Mouse (Mus musculus): ENCODE measurements around the gene Pcdh9.

Gene Pcdh9

DNA sequence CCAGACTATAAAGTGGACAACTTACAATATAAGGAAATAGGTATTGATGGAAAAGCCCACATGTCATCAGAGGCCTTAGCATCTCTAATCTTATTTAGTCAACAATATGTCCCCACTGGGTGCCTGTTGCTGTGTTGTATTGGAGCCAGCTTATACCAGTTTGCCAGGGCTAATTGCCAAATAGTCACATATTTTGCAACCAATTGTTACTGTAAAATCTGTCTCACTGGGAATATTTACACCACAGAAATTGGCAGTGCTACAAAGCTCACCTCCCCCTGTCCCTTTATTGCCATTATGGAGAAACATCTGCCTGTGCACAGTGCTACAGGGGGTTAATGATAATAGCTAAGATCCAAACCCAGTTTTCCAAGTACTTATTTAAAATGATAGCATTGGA is 721.3 kb downstream of the Pcdh9 start:
- DNase-seq (ENCODE audit: low spot score in 2 of 2) = no peak

DNA sequence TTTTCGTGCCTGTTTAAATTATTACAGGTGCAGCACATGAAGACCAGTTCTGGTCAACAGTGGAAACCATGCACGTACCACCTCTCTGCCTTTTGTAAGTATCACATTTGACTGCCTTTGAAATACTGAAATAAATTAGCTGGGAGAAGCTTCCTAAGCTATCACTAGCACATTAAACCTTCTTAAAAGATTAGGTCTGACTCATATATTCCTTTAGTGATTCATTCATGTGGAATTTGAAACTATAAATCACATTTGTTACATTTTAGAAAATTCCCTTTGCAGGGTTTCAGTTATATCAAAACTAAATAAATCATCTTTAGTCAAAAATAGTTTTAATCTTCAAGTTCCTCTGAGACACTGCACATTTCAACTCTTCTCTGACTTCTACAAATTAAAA is 722.1 kb downstream of the Pcdh9 start:
- no peak for DNase-seq (ENCODE audit: low spot score in 2 of 2)

DNA sequence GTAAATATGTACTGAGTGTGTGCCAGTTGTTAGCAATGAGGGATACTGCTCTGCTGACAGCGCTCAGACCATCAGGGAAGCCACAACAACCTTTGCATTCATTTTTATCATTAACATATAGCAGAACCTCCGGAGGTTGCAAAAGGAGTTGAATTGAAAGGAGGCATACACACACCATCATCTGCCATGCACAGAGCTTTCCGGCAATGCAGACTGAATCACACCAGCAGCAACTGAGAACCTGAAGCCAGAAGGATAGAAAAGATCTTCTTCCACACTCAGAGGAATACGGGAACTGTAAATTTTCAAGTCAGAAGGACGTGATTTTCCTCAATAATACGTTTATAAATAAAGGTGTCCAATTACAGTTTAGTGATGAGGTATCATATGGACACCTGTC is 747.1 kb downstream of the Pcdh9 start:
- DNase-seq (ENCODE audit: low spot score in 2 of 2) = no peak

DNA sequence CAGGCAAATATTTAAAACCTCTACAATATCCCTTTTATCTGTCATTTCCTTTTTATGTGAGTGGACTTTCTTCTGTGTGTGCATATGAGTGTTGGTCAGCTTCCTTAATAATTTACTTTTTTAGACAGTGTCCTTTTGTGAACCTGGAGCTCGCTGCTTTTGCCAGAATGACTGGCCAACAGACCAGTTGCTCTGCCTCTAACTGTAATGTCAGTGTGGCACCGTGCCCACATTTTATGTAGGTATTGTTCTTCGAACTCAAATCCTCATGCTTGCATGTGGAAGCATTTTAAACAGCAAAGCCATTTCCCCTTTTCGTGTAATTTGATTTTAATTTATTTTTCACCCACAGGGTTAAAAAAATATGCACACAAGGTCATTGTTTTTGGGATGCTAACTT is 748.4 kb downstream of the Pcdh9 start:
- DNase-seq (ENCODE audit: low spot score in 2 of 2) = no peak

DNA sequence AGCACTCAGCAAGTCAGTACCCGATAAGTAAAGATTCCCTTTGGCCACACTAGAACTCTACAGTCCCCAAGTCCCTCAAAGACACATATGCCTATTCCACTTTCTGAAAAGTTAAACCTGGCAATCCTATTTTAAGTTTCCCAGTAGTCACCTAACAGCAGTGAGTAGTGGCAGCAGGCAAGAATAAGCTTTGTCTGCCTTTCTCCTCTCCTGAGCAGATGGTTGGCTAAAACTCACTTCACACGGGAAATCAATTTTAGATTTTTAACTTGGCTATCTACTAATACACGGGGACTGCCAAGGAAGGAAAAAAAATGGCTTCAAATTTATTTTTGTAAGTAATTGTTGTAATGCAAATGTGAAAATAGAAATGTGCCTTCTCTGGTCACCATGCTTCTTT is 763.5 kb downstream of the Pcdh9 start:
- no peak for DNase-seq (ENCODE audit: low spot score in 2 of 2)

DNA sequence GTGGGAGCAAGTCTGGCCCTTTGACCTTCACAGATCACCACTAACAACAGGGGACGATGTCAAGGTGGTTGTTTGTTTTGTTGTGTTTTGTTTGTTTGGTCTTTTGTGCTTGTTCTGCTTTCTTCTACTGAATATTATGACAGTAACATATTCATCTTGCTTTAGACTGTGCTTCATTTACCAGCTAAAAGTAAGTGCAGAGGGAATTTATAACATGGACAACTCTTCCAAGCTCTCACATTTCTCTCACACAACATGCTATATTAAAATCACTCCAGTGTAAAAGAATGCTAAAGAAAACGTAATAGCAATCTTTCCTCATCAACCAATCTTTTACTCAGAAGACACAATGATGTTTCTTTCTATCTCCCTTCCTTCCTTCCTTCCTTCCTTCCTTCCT is 787.7 kb downstream of the Pcdh9 start:
- no peak for DNase-seq (ENCODE audit: low spot score in 2 of 2)

DNA sequence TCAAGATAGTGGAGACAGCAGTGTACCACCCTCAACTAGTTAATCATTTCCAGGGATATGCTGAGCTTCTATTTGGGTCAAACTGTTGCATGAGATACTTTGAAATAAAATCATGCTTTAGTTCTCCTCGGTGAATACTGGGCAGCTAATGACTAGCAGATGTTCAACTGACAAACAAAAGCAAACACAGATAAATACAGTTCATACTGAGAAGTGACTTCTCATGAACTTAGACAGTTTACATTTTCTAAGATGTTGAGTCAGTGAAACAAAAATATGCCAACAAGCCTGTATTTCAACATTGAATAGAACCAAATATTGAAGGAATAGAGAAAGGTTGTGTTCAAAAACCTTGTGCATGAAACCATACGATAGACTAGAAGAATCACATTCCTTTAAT is 795.4 kb downstream of the Pcdh9 start:
- no peak for DNase-seq (ENCODE audit: low spot score in 2 of 2)

DNA sequence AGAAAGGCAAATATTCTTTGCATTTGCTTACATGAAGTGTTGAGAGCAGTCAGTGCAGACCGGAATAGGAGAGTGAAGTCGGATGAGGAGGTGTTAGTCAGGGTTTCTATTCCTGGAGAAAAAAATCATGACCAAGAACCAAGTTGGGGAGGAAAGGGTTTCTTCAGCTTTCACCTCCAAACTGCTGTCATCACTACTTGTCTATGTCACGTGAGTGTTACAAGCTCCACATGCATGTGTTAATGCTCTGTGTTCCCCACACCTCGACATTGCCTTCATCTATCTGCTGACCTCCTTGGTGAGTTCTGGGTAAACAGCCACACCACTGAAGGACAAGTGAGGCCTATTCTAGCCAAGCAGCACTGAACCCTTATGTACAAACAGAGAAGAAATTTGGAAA is 797.7 kb downstream of the Pcdh9 start:
- DNase-seq (ENCODE audit: low spot score in 2 of 2) = no peak

DNA sequence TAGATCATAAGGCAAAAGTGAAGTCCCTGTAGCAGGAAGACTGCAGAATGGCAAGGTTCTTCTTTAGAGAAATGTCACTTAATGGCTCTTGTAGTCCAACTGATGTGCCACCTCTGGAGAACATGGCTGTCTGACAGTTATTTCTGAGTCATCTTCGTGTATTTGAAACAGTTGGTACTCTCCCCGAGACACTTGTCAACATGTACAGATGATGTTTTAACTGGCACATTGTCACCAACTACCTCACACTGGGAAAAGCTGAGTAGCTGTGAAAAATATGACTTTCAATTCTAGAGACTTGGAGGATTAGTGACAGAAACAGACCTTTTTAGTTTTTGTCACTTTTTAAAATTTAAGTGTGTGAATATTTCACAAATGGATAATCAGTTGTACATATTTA is 804.8 kb downstream of the Pcdh9 start:
- DNase-seq (ENCODE audit: low spot score in 2 of 2) = no peak

DNA sequence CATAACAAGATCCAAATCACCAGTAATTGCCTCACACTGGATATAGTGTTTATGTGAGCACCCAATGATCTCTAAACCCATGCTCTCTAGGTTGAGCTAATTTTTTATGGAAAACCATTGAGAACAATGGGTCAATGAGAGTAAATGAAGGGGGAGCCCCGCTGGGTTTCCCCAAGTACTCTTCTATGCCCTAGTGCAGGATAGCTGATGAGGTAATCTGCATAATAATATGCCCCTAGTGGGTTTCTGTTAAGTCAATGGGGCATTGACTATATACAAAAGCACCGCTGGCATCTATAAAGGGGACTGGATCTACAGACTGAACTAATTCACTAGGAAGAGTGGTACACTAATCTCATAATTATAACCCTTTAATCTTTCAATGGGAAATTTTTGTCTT is 807.3 kb downstream of the Pcdh9 start:
- no peak for DNase-seq (ENCODE audit: low spot score in 2 of 2)

DNA sequence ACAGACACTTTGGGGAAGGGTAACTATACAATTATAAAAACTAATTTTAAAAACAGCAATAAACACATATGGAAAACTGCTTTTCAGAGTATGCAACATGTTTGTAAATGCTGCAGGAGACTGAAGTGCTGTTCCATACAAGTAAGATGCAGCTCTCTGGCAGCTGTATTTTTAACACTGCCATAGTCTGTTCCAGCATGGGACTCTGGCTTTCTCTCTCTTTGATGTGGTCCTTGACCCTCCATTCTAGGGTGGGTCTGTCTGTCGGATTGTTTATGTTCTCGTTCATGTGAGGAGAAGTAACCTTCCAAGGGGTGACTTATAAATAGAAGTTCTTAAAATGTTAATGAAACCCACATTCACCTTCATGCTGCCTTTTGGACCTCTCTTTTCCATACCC is 809.6 kb downstream of the Pcdh9 start:
- no peak for DNase-seq (ENCODE audit: low spot score in 2 of 2)

DNA sequence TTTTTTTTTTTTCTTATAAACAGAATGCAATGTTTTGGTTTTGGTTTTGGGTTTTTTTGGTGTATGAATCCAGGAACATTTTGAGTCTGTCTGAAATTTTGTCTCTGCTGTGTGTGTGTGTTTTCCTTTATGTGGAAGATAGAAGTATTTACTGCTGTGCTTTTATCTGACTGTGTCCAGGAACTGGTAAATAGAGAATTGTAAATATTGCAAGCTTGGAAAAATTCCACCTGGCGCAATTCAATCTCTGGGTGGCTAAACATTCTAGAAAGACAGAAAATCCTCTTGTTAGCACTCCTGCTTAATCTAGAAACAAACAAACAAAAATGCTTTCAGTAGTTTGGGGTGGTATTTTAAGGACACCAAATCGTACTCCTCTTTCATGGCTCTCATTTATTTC is 814.7 kb downstream of the Pcdh9 start:
- no peak for DNase-seq (ENCODE audit: low spot score in 2 of 2)

DNA sequence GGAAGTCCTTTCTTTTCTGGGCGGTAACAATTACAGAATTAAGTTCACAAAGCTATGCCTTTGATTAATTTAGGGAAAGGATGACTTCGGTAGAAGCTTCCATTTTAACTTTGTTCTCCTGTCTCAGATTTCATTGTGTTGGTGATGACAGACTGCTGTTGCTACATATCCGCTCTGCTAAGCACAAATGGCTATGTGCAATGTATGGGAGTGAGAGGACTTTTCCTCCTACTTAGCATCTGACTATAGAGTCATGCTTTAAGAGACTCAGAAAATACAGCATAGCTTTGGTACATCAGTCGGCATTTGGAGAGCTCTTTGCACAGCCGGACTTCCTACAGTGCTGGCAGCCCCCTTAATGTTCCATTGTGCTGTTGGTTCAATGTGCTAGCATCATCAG is 818.1 kb downstream of the Pcdh9 start:
- DNase-seq (ENCODE audit: low spot score in 2 of 2) = no peak

DNA sequence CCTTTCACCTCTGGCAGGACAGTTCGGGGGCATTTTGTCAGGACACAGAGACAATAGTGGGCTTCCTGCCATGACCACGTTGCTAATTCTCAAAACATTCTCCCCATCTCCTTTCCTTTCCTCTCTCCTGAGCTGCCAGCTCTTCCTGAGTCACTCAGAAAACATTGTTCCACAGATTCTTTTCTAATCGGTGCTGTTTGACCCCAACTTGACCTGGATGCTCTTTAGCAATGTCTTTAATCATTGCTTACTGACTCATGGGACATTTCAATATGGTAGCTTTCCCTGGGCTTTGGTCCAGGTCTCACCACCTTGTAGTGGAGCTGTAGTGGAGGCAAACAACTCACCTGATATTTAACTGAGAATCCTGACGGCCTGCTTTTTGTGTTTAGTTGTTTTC is 820.3 kb downstream of the Pcdh9 start:
- DNase-seq (ENCODE audit: low spot score in 2 of 2) = no peak

DNA sequence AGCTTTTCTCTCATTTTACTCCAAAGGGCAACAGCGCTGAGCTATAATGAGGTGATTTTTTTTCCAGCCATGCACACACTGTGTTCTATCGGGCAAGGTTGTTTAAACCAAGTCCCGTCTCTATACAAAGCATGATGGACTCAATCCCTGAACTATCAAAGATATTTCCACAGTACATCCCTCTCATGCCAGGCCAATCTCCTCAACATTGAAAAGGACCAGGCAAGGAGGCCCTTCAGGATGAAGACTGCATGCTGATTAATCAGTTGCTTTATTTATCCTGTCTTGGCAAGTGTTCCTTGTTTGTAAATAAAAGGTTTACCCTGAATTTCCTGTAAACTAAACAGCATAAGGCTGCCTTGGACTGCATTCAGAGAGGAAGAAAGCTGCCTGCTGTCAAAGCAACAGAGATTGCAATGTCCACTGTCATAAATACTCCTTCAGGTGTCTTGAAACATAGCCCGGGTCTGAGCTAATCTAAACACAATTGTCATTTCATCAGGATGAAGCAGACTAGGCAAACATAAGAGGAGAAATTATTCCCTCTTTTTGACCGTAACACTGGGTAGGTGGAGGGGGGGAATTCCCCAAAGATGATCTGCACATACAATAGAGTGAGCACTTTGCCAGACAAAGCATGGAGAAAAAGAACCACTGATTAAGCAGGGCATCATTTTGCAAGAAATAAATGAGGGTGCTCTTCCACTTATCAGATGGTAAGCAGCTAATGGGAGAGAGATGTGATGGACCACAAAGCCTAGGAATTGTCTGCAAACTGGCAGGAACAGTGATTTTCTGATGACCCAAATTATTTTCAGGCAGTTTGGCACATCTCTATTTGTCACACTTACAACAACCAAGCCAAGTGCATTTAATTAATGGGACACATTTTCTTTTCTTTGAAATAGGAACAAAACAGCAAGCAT is 822.8 kb downstream of the Pcdh9 start:
- no peak for DNase-seq (ENCODE audit: low spot score in 2 of 2)

DNA sequence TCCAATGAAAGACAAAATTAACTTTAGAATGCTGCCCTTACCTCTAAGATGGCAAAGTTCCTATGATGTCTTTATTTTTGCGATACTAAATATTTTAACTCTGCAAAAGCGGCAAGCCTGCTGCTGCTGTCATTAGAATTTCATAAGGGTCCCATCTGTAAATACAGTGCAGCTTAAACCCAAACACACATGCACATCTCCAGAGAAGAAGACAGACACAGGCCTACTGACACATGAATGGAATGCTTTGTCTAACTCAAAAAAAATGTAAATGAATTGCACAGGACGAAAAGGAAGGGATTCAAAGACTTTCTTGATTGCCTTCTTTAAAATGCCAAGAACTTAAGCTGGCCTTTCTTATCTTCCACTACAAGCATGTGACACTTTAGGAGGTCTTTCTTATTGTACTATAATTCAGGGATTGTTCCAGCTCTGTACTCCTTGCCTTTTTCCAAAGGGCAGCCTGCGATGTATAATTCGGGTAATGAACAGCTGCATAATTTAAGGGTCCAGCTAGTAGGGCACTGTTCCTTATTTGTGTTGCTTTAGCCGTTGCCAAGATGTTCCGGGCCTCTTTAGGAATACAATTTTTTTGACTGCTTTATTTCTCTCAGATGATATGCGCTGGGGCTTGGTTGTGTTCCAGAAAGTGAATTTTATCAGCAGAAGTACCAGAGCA is 823.6 kb downstream of the Pcdh9 start:
- no peak for DNase-seq (ENCODE audit: low spot score in 2 of 2)

DNA sequence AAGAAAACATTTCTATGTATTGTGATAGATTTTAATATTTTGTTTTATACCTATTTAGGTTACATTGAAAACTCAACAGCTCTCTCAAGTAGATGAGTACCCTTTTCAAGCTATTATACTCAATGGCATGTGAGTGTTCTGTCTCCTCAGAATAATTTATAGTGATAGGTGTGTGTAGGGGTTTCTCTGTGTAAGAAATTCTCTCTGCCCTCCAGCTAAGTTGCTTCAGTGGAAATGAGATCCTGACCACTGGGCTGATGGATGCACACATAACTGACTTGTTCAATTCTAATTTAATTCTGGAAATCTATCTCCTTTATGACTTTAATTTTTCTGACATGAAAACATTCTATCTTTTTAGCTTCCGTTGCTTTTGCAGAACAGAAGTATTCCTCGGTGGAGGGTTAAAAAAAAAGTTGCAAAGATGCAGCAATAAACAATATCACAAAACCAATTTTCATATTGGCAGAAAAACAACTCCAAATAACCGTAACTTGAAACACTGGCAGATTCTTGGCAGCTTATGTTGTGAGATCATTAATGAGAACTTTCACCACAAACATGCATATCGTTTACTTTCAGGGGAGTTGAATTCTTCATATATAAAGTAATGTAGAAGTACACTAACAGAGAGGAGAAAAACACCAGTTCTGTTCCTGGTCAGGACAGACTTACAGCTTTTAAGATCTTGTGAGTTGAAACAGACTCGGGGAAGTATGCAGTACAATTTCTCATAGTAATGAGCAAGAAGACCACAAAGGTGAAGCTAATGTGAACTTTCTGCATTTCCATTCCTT is 828.5 kb downstream of the Pcdh9 start:
- DNase-seq (ENCODE audit: low spot score in 2 of 2) = no peak

DNA sequence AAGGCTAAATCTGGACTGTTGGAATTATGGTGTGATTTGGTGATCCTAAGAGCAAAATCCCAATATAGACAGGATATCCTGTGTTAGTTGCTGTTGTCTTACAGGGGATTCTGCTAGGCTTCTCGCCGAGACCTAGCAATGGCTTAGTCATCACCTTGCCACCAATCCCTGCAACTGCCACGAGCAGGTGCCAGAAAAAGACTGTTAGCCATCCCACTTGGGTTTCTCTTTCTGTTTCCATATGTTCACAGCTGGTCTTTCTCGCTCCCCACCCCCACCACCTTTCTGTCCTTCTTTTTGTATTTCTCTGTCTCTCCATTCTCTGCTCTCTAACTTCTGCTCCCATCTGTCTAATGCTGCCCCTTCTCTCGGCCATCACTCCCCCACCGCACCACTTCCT is 831.7 kb downstream of the Pcdh9 start:
- DNase-seq (ENCODE audit: low spot score in 2 of 2) = no peak

DNA sequence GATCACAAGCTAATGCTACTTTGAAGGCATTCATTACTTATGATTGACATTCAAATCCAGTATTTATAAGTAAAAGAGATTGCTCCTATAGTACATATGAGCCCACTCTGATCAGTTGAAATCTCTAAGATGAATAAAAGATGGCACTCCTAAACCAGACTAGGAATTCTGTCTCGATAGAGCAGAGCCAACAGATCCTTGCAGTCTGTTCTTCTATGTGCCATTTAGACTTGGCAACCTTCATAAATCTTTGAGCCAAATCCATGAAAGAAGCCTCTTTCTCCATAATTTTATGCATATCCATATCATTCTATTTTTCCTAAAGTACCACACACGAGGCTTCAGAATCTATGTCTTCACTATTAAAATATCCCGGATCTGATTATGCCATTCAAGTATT is 834.5 kb downstream of the Pcdh9 start:
- no peak for DNase-seq (ENCODE audit: low spot score in 2 of 2)

DNA sequence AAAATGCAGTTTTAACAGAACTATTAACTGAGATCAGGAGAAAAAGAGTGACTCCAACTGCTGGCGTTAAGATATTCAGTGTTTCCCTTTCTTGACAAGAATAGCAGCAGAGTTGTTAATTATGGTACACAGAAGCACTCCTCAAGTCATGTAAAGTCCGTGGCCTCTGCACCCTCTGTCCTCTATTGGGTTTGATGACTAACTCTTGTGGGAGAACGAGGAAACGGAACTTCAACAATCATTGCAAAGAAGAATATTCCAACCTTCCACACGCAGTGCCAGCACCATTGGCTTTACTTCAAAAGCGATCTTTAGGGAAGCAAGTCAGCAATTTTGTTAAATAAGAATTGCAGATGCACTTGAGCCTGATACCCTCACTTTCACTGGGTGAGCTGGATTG is 849.9 kb downstream of the Pcdh9 start:
- no peak for DNase-seq (ENCODE audit: low spot score in 2 of 2)

DNA sequence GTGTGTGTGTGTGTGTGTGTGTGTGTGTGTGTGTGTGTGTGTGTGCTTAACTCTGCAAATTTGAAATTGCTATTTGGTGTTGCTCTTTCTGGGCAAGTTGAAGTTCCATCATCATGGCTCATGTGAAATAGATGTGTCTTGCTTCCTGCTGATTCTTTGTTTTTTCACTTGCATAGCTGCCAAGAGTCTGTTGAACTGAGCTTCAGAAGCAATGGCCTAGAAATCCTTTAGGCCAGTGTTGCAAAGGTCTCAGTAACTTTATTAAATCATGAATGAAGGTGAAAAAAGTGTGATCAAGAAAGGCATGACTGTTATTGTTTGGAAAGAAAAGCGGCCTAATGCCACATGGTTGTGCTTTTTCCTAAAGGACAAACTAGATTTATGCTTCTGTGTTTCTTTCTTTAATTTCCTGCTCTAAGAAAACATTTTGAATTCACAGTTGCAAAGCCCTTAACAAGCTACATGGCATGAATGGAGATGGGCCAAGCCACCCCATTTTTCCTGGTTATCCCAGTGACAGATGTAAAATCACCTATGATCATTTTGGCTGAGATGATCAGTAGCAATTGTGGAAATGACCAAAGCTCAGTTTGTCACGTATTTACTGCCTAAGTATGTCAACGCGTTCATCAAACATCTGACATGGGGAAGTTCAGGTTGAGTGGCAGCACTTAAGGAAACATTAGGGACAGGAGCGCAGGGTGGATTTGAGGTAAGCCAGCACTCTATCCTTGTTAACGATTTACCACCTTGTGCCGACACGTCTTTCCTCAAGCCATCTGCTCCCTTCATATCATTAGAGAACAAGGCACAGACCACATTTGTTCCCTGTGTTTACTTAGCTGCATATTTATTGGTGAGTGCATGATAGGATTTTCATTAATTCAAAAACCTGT is 850.9 kb downstream of the Pcdh9 start:
- no peak for DNase-seq (ENCODE audit: low spot score in 2 of 2)

Measured in urinary bladder, postnatal 36 days (tissue).